Mouse (Mus musculus) heart, postnatal 0 days (tissue): Measurements from ENCODE around the gene Crlf1.

Source experiments
- CTCF ChIP-seq: IDR thresholded peaks from 2 replicates; pipeline ENCODE4 v1.5.1; 2016; ENCODE audit warnings: antibody characterized with exemption, control low read depth, low read depth
- EP300 ChIP-seq: IDR thresholded peaks from 2 replicates; pipeline ENCODE4 v1.6.1; 2016; ENCODE audit warnings: antibody characterized with exemption, low read depth

DNA sequence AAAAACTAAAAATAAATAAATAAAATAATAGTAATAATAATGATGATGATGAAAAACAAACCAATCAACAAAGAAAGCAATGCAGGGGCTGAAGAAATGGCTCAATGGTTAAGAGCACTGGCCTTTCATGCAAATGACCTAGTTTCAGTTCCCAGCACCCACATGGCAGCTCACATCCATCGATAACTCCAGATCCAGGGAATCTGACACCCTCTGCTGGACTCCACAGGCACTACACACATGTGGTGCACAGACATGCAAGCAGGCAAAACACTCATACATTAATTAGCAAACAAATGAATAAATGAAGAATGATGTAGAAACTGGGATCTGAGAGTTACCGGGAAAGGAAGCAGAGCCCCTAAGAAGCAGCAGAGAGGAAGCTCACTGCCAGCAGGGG, 33.3 kb upstream of the Crlf1 start:
- TF ChIP-seq CTCF (no peak), EP300 (no peak)
